Mouse (Mus musculus) left cerebral cortex, adult 8-10 months (tissue): ENCODE results near the gene Setd1b. TPM values are rescaled to one million over a fixed set of nuclear protein-coding genes. Genes with fewer than 3 reads are reported as not detected.

Experiments used
- DNase-seq, 2 experiments: peaks; one replicate each; pipeline ENCODE4 v3.0.0; 2022; ENCODE audit warnings: low spot score in 2 of 2
- total RNA-seq, 4 experiments: library from RNA; stranded (reverse); gene quantifications; 2 replicates each; pipeline ENCODE4 v1.2.4; 2022

The Setd1b gene
- total RNA-seq, 4 experiments from 2014 or later: 29.3 to 35.8 (median 32.5) TPM

- no peak for DNase-seq
Observed at GRCm38 (mm10) chr5:123139722-123140627, 2.0 kb upstream of the Setd1b start.

- peak; percentile 93 to 97 for DNase-seq
Observed at GRCm38 (mm10) chr5:123140694-123141554, 1.1 kb upstream of the Setd1b start.

GRCm38 (mm10) chr5:123141555-123142160 is 335 bp upstream of the Setd1b start:
- DNase-seq: peak; percentile 21 to 48

- DNase-seq: no peak
Observed at GRCm38 (mm10) chr5:123143251-123143970, 1.4 kb downstream of the Setd1b start.

- DNase-seq: no peak
Observed at GRCm38 (mm10) chr5:123143971-123144745, 2.2 kb downstream of the Setd1b start.

GRCm38 (mm10) chr5:123144746-123145590 is 3.0 kb downstream of the Setd1b start:
- peak in 1 of 2 experiments; percentile 30 for DNase-seq

GRCm38 (mm10) chr5:123146357-123146756 is 4.4 kb downstream of the Setd1b start:
- DNase-seq: no peak

GRCm38 (mm10) chr5:123147569-123147968 is 5.6 kb downstream of the Setd1b start:
- DNase-seq: no peak

GRCm38 (mm10) chr5:123148073-123148722 is 6.2 kb downstream of the Setd1b start:
- no peak for DNase-seq

GRCm38 (mm10) chr5:123149451-123150400 is 7.7 kb downstream of the Setd1b start:
- DNase-seq: peak; percentile 86 to 89

GRCm38 (mm10) chr5:123150641-123151040 is 8.6 kb downstream of the Setd1b start:
- no peak for DNase-seq

GRCm38 (mm10) chr5:123151077-123151476 is 9.1 kb downstream of the Setd1b start:
- no peak for DNase-seq

- DNase-seq: no peak
Observed at GRCm38 (mm10) chr5:123151707-123152362, 9.8 kb downstream of the Setd1b start.

GRCm38 (mm10) chr5:123152901-123153300 is 10.9 kb downstream of the Setd1b start:
- no peak for DNase-seq

- DNase-seq: peak in 1 of 2 experiments; percentile 28
Observed at GRCm38 (mm10) chr5:123155425-123155824, 13.4 kb downstream of the Setd1b start.

- DNase-seq: no peak
Observed at GRCm38 (mm10) chr5:123156763-123157162, 14.8 kb downstream of the Setd1b start.

- DNase-seq: no peak
Observed at GRCm38 (mm10) chr5:123157972-123158371, 16.0 kb downstream of the Setd1b start.
